Mouse (Mus musculus): Measurements from ENCODE around the gene A930017K11Rik. TPM values are rescaled to one million over a fixed set of nuclear protein-coding genes. Genes with fewer than 3 reads are reported as not detected.

Gene A930017K11Rik
- polyA plus RNA-seq, 1 experiment from 2014 or later, result 0.31 TPM

GRCm38 (mm10) chr17:25944366-25945163 is 7.8 kb downstream of the A930017K11Rik start, which contains the start of the genes Pigq and Nhlrc4:
Gene Pigq (minus strand): TSS chr17:25944936.
Gene Nhlrc4 (minus strand): TSS chr17:25944961.
- Histone ChIP-seq H3K9ac (peak within 1 kb of the TSS; percentile 19; the same call in 1 of the 2 replicates), H3K4me3 (no peak within 1 kb of the TSS), H3K4me1 (peaks cover 19% of the 10 kb centered on the region), H3K27me3 (peaks cover 4% of the 10 kb centered on the region), H3K36me3 (no peaks in the 10 kb centered on the region), H3K4me2 (replicated peaks) (no peak within 1 kb of the TSS), H3K27ac (no peak within 1 kb of the TSS), H3K9me3 (no peaks in the 10 kb centered on the region)
- 51% methylated on average over 6 of the region's 6 CpGs for WGBS
- ATAC-seq (ENCODE audit: low FRiP score, low read depth), result no peak

GRCm38 (mm10) chr17:25943769-25944168 is 8.6 kb downstream of the A930017K11Rik start:
- H3K9me3 ChIP-seq, result no peaks in the 10 kb centered on the region
- no peaks in the 10 kb centered on the region for H3K36me3 ChIP-seq
- ATAC-seq (ENCODE audit: low FRiP score, low read depth), result no peak
- H3K27me3 ChIP-seq, result no peaks in the 10 kb centered on the region
- H3K27ac ChIP-seq, result no peak overlapping the region
- H3K9ac ChIP-seq, result no peak overlapping the region
- WGBS, result 76% methylated on average over 9 of the region's 9 CpGs
- no peak overlapping the region for H3K4me2 ChIP-seq (replicated peaks)
- no peak overlapping the region for H3K4me3 ChIP-seq
- H3K4me1 ChIP-seq, result peaks cover 19% of the 10 kb centered on the region

DNA sequence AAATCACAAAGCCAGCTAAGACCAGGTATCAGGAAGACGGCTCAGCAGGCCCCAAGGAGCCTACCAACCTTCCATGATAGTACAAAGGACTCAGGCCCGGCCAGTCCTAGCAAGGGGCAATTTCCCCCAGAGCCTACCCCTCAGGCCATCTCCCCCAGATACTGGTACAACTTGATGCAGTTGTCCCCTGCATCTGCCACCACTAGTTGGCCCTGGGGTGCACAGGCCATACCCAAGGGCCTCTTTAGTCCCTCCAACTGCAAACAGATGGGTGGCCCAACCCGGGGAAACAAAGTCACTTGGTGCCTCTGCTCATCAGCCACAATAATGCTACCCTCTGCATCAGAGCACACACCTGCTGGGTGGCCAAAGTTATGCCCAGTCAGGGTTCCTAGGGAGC is 9.1 kb downstream of the A930017K11Rik start:
- Histone ChIP-seq H3K4me1 (peaks cover 19% of the 10 kb centered on the region), H3K9ac (no peak overlapping the region), H3K4me2 (replicated peaks) (no peak overlapping the region), H3K36me3 (no peaks in the 10 kb centered on the region), H3K9me3 (no peaks in the 10 kb centered on the region), H3K4me3 (no peak overlapping the region), H3K27ac (peak overlapping the region; percentile 10; the same call in 1 of the 2 replicates), H3K27me3 (no peaks in the 10 kb centered on the region)
- 76% methylated on average over 3 of the region's 3 CpGs for WGBS
- ATAC-seq (ENCODE audit: low FRiP score, low read depth), result no peak

GRCm38 (mm10) chr17:25942597-25943151 is 9.7 kb downstream of the A930017K11Rik start:
- H3K9ac ChIP-seq, result no peak overlapping the region; the same call in 1 of the 2 replicates
- no peaks in the 10 kb centered on the region for H3K9me3 ChIP-seq
- ATAC-seq (ENCODE audit: low FRiP score, low read depth), result peak; percentile 13; the same call in 1 of the 2 replicates
- H3K4me1 ChIP-seq, result peaks cover 19% of the 10 kb centered on the region
- H3K4me3 ChIP-seq, result no peak overlapping the region
- no peaks in the 10 kb centered on the region for H3K27me3 ChIP-seq
- H3K4me2 ChIP-seq (replicated peaks), result peak overlapping the region; percentile 75; the same call in 1 of the 2 replicates
- H3K27ac ChIP-seq, result no peak overlapping the region
- H3K36me3 ChIP-seq, result peaks cover 2% of the 10 kb centered on the region; the same call in 1 of the 2 replicates
- WGBS, result 91% methylated on average over 2 of the region's 2 CpGs

DNA sequence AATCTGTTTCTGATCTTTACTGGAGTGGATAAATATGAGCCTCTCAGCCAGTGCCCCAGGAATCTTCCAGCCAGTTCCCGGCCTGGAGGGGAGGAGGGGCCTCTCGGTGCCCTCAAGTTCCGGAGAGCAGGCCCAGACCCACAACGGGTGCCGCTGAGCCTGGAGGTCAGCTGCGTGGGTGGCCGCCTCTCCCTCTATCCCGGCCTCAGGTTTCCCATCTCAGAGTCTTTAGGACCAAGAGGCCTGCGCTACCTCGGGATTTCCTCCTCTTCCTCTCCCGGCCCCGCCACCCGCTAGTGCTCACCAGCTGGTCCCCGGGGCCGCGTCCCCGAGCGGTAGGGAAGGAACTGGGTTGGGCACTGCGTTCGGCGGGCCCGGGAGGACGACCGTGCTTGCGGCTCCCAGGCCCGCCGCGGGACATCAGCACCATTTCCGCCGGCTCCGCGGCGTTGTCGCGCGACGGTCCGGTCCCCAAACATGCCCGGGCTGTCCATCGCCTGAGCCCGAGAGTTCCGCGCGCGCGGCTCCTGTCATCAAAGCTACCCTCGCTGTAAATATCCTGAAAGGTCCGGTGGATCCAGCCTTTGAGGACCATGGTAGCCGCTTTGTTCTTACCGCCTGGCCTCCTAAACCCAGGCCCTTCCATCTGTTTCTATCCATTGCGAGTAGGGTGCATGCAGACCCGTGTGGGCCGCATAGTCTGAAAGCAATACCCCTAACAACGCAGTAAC is 10.7 kb downstream of the A930017K11Rik start:
- peak overlapping the region; percentile 97 for H3K9ac ChIP-seq
- WGBS, result 2% methylated on average over 54 of the region's 54 CpGs
- H3K27ac ChIP-seq, result peak overlapping the region; percentile 84

GRCm38 (mm10) chr17:25934526-25934925 is 17.8 kb downstream of the A930017K11Rik start:
- Histone ChIP-seq H3K27ac (no peak overlapping the region), H3K9me3 (no peaks in the 10 kb centered on the region), H3K4me3 (no peak overlapping the region), H3K4me1 (no peaks in the 10 kb centered on the region), H3K9ac (no peak overlapping the region), H3K27me3 (no peaks in the 10 kb centered on the region), H3K4me2 (replicated peaks) (no peak overlapping the region), H3K36me3 (peaks cover 81% of the 10 kb centered on the region)
- 94% methylated on average over 1 of the region's 1 CpGs for WGBS
- ATAC-seq (ENCODE audit: low FRiP score, low read depth), result no peak

More for the DNA sequence above, 10.7 kb downstream of the A930017K11Rik start:
- Histone ChIP-seq H3K4me3 (peak overlapping the region; percentile 87), H3K4me1 (peaks cover 19% of the 10 kb centered on the region), H3K4me2 (replicated peaks) (peak overlapping the region; percentile 75), H3K9me3 (no peaks in the 10 kb centered on the region), H3K36me3 (peaks cover 12% of the 10 kb centered on the region), H3K27me3 (no peaks in the 10 kb centered on the region)
- ATAC-seq (ENCODE audit: low FRiP score, low read depth), result peak; percentile 74

DNA sequence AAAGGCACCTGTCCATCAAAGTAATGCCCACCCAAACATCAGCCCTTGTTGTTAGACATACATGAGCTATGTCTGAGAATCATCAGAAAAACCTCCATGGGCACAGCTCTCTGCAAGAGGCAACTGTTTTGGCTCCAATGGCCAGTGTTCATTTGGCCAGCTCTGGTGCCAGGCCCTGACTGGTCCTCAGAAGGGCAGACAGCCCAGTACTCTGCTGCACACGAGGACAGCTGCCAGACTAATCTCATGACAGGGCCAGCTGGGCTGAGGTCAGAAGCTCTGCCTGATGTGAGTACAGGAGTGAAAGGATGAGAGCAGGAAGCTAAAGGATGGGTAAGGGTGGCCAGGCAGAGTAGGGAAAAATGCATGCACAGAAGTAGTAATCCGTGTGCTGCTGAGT is 27.0 kb downstream of the A930017K11Rik start:
- no peak overlapping the region for H3K4me2 ChIP-seq (replicated peaks)
- peaks cover 50% of the 10 kb centered on the region for H3K36me3 ChIP-seq
- H3K4me1 ChIP-seq, result 0 out of 2 replicates have a peak, but pooled peaks cover 6% of the 10 kb centered on the region
- no peak overlapping the region for H3K27ac ChIP-seq
- no peak overlapping the region for H3K9ac ChIP-seq
- H3K9me3 ChIP-seq, result no peaks in the 10 kb centered on the region
- H3K4me3 ChIP-seq, result no peak overlapping the region
- H3K27me3 ChIP-seq, result no peaks in the 10 kb centered on the region
- 72% methylated on average over 2 of the region's 2 CpGs for WGBS
- no peak for ATAC-seq (ENCODE audit: low FRiP score, low read depth)

- no peak overlapping the region for H3K27ac ChIP-seq
- no peak overlapping the region for H3K4me2 ChIP-seq (replicated peaks)
- H3K36me3 ChIP-seq, result peaks cover 23% of the 10 kb centered on the region
- H3K4me3 ChIP-seq, result no peak overlapping the region
- ATAC-seq (ENCODE audit: low FRiP score, low read depth), result no peak
- WGBS, result 86% methylated on average over 5 of the region's 5 CpGs
- peaks cover 20% of the 10 kb centered on the region for H3K4me1 ChIP-seq
- no peaks in the 10 kb centered on the region for H3K9me3 ChIP-seq
- H3K27me3 ChIP-seq, result no peaks in the 10 kb centered on the region
- no peak overlapping the region for H3K9ac ChIP-seq
These were observed 30.2 kb downstream of the A930017K11Rik start for GRCm38 (mm10) chr17:25922120-25922519.

- ATAC-seq (ENCODE audit: low FRiP score, low read depth), result peak; percentile 98
These were observed 32.4 kb downstream of the A930017K11Rik start for GRCm38 (mm10) chr17:25919786-25920642.

GRCm38 (mm10) chr17:25919144-25919785 is 33.1 kb downstream of the A930017K11Rik start, which contains the start of gene Rab40c:
Gene Rab40c (minus strand): TSS chr17:25919727.
- H3K4me3 ChIP-seq, result peak within 1 kb of the TSS; percentile 97
- H3K27me3 ChIP-seq, result no peaks in the 10 kb centered on the region
- peak within 1 kb of the TSS; percentile 89 for H3K27ac ChIP-seq
- no peaks in the 10 kb centered on the region for H3K9me3 ChIP-seq
- H3K9ac ChIP-seq, result peak within 1 kb of the TSS; percentile 92
- peak within 1 kb of the TSS; percentile 95 for H3K4me2 ChIP-seq (replicated peaks)
- H3K36me3 ChIP-seq, result peaks cover 15% of the 10 kb centered on the region
- WGBS, result under 1% methylated on average over 61 of the region's 78 CpGs
- peaks cover 20% of the 10 kb centered on the region for H3K4me1 ChIP-seq
- ATAC-seq (ENCODE audit: low FRiP score, low read depth), result peak; percentile 0; the same call in 1 of the 2 replicates

More at GRCm38 (mm10) chr17:25919786-25920642, 32.4 kb downstream of the A930017K11Rik start:
- WGBS, result under 1% methylated on average over 37 of the region's 40 CpGs
- Histone ChIP-seq H3K27ac (peak overlapping the region; percentile 89), H3K4me2 (replicated peaks) (peak overlapping the region; percentile 95), H3K9me3 (no peaks in the 10 kb centered on the region), H3K4me1 (peaks cover 20% of the 10 kb centered on the region), H3K9ac (peak overlapping the region; percentile 74), H3K36me3 (peaks cover 10% of the 10 kb centered on the region), H3K27me3 (no peaks in the 10 kb centered on the region), H3K4me3 (peak overlapping the region; percentile 97)

Measured in limb, embryonic 13.5 days (tissue).